Mouse (Mus musculus) E14TG2a.4 (cell line): ENCODE results near the gene Ndst2.

Source experiments
- H3K27me3 ChIP-seq: 2 replicates; pipeline ENCODE4 v1.6.1; 2014; ENCODE audit warnings: low read length, control low read depth; ENCODE audit not compliant: insufficient read depth
- H3K36me3 ChIP-seq: 2 replicates; pipeline ENCODE4 v1.6.1; 2014; ENCODE audit warnings: low read length, control low read depth; ENCODE audit not compliant: insufficient read depth
- H3K4me1 ChIP-seq: replicated peaks from 2 replicates; pipeline ENCODE4 v1.6.1; 2014; ENCODE audit warnings: low read depth, low read length, control low read depth
- H3K4me3 ChIP-seq: replicated peaks from 2 replicates; pipeline ENCODE4 v1.5.1; 2014; ENCODE audit warnings: mild to moderate bottlenecking, low read length
- H3K9me3 ChIP-seq: 2 replicates; pipeline ENCODE4 v1.6.1; 2014; ENCODE audit warnings: low read length, control low read depth
- CTCF ChIP-seq: conservative IDR thresholded peaks from 2 replicates; pipeline ENCODE4 v1.5.1; 2014; ENCODE audit warnings: low read length
- NANOG ChIP-seq: IDR thresholded peaks from 2 replicates; pipeline ENCODE4 v1.6.1; 2014; ENCODE audit warnings: borderline replicate concordance, low read length, mixed read lengths
- POU5F1 ChIP-seq: IDR thresholded peaks from 2 replicates; pipeline ENCODE4 v1.6.1; 2014; ENCODE audit warnings: low read length, borderline replicate concordance

Gene Ndst2

DNA sequence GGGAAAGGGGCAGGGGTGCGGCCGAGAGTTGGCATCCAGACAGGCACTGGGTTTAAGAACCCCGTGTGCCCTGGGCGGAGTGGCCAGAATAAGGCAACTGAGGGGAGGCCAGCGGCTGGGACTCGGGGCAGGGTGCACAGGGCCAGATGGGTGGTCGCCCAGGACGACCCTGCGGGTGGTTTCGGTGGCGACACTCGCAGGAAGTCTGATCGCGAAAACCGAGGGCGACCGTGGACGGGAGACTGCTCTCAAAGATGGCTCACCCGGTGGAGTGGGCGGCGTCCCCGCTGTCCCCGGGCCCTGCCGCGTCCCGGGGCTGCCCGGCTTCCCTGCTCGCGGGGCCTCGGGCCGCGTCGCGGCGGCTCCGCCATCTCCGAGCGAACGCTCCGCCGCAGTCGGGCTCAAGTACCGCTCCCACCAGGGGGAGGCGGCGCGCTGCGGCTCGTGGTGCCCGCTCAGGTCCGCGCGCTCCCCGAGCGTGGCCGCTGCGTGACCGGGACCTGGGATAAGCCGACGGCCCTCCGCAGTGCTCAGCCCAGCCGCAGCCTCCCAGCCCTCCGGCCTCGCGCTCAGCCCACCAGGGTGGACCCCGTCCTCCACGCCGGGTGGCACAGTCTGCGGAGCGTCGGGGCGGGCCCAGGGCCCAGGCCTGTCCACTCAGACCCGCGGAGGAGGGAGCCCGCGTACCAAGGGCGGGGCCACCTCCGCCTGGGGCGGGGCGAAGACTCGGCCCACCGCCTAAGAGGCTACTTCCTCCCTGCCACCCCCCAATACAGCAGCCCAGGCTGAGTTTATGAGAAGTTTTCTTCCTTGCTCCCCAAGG is at the start of gene Ndst2:
Ndst2 (minus strand) TSS at position 611 of the 823 bp plus-strand sequence.
- H3K36me3 ChIP-seq, result peaks cover 30% of the 10 kb centered on the region
- no peaks in the 10 kb centered on the region for H3K9me3 ChIP-seq
- peak within 1 kb of the TSS; percentile 88 for H3K4me3 ChIP-seq
- peaks cover 49% of the 10 kb centered on the region for H3K27me3 ChIP-seq
- no peak for TF ChIP-seq POU5F1
- TF ChIP-seq CTCF, result no peak
- no peak for TF ChIP-seq NANOG
- H3K4me1 ChIP-seq, result peaks cover 50% of the 10 kb centered on the region

DNA sequence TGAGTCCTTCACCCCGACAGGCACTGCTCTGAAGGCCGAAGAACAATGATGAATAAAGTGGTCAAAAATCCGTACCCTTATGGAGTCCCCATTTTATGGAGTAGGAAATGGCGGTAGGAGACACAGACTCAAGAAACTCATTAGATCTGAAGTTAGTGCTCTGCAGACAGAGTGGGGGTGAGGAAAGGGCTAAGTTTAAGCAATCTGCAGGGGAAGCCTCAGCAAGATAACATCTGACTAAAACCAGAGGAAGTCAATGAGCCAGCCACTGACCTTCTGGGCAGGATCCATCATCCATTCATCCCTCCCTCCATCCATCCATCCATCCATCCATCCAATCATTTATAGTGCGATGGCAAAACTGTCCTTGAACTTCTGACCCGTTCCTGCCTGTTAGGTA is 49.2 kb upstream of the Ndst2 start:
- no peaks in the 10 kb centered on the region for H3K9me3 ChIP-seq
- TF ChIP-seq NANOG (no peak), CTCF (no peak), POU5F1 (no peak)
- no peak overlapping the region for H3K4me3 ChIP-seq
- peaks cover 95% of the 10 kb centered on the region for H3K36me3 ChIP-seq
- H3K4me1 ChIP-seq, result peaks cover 46% of the 10 kb centered on the region
- H3K27me3 ChIP-seq, result no peaks in the 10 kb centered on the region

DNA sequence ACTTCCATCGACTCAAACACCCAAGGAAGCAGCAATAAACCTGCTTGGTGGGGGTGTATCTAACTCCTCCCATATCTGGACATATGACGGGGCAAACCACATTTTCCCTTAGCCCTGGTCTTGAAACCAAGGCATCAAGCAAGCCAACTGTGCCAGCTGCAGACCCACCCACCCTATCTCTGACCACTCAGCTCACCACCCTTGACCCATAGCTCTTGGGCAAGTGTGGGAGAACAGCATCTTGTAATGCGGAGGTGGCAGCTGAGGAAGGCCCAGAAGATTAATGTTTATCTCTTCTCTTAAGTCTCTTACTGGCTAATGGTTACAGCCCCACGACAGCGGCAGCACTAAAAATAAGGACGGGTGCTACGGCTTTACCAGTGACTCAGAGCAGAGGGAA is 48.5 kb upstream of the Ndst2 start:
- Histone ChIP-seq H3K27me3 (no peaks in the 10 kb centered on the region), H3K4me1 (peaks cover 40% of the 10 kb centered on the region), H3K4me3 (no peak overlapping the region), H3K9me3 (no peaks in the 10 kb centered on the region), H3K36me3 (peaks cover 95% of the 10 kb centered on the region)
- TF ChIP-seq POU5F1, result no peak
- TF ChIP-seq NANOG, result no peak
- no peak for TF ChIP-seq CTCF

DNA sequence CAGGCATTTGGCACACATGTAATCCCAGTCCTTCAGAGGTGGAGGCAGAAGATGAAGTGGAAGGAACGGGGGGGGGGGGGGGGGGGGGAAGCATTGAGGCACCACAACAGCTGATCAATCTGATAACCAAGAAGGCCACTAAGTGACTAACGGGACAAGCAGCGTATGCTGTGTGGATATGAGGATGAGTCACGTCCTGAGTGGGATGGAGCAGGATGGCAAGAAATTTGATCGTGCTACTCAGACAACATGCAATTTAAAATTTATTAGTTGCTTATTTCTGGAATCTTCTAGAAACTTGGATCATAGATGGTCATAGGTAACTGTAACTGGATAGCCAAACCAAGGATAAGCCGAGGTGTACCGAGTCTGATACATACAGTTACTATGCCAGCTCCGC is 45.9 kb upstream of the Ndst2 start:
- TF ChIP-seq NANOG, result no peak
- TF ChIP-seq POU5F1, result no peak
- no peak for TF ChIP-seq CTCF
- no peaks in the 10 kb centered on the region for H3K27me3 ChIP-seq
- H3K36me3 ChIP-seq, result peaks cover 88% of the 10 kb centered on the region
- H3K9me3 ChIP-seq, result no peaks in the 10 kb centered on the region
- H3K4me3 ChIP-seq, result no peak overlapping the region
- H3K4me1 ChIP-seq, result peaks cover 32% of the 10 kb centered on the region

DNA sequence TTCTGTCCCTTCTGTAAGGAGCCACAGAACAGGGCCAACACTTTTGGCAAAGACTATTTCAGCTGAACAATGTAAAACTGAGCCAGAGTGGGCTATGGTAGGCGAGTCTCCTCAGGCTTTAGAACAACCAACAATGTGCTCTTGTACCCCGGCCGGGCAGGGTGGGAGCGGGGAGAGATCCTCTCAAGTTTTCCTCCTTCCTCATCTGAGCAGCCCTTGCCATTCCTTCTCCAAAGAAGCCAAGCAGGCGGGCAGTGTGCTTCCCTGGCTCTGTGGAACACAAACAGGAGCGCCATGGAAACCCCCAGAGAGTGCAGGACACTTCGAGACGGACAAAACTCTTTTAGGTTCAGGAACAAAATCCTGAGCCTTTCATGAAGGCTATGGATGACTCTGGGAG is 44.1 kb upstream of the Ndst2 start:
- Histone ChIP-seq H3K27me3 (no peaks in the 10 kb centered on the region), H3K9me3 (no peaks in the 10 kb centered on the region), H3K36me3 (peaks cover 71% of the 10 kb centered on the region), H3K4me3 (no peak overlapping the region), H3K4me1 (peaks cover 40% of the 10 kb centered on the region)
- TF ChIP-seq CTCF (no peak), POU5F1 (no peak), NANOG (no peak)

DNA sequence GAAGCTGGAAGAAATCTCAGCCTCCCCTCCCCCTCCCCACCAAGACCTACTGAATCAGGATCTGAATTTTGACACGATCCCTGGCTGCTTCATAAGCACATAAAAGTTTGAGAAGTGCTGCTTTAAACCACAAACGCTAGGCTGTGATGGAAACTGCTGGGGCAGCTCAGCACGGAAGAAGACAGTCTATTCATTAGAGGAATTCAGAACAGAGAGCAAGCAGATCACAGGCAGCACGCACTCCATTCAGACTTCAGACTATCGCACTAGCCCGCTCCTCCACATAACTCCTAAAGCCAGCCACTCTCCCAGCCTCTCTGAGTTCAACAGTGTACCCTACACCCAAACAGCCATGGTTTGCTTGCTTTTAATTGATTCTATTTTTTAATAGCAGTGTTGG is 41.3 kb upstream of the Ndst2 start:
- Histone ChIP-seq H3K27me3 (no peaks in the 10 kb centered on the region), H3K36me3 (peaks cover 56% of the 10 kb centered on the region), H3K4me1 (peaks cover 39% of the 10 kb centered on the region), H3K4me3 (no peak overlapping the region), H3K9me3 (no peaks in the 10 kb centered on the region)
- TF ChIP-seq POU5F1, result no peak
- TF ChIP-seq CTCF, result no peak
- TF ChIP-seq NANOG, result no peak

DNA sequence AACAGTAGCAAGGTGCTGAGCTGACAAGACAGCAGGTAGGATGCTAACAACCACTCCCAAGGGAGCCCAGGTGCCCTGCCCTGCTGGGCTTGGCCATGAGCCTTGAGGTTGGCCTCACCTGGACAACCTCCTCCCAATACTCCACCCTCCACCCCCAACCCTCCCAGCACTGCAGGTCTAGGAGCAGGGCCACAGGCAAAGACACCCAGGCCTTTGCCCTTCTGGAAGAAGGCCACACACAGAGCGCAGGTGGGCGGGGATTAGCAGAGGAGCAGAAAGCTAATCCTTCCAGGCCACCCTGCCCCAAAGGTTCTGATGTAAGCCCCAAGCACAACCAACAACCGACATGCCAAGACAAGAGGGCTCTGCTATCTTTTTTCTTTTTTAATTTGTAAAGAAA is 39.0 kb upstream of the Ndst2 start:
- no peaks in the 10 kb centered on the region for H3K9me3 ChIP-seq
- TF ChIP-seq NANOG (no peak), POU5F1 (no peak), CTCF (no peak)
- H3K4me3 ChIP-seq, result no peak overlapping the region

DNA sequence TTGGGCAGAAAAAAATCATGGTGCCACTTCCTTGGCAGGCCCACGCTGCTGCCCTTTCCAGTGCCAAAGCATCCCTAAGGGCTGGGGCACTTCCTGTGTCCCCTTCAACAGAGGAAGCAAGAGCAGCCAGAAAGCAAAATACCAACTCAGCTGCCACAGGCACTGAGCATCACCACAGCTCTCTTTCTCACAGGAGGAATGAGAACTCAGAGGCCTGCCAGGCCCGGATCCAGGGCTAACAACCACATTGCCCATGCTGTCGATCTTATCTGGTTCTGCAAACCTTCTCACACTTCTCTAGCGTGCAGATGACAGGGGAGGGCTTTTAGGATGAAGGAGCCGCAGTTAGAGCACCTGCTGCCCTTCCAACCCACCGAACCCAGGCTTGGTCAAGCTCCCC is 38.4 kb upstream of the Ndst2 start:
- Histone ChIP-seq H3K9me3 (no peaks in the 10 kb centered on the region), H3K4me3 (no peak overlapping the region)

More for the DNA sequence above, 39.0 kb upstream of the Ndst2 start:
- peaks cover 39% of the 10 kb centered on the region for H3K4me1 ChIP-seq
- peaks cover 51% of the 10 kb centered on the region for H3K36me3 ChIP-seq
- no peaks in the 10 kb centered on the region for H3K27me3 ChIP-seq

More for the DNA sequence above, 38.4 kb upstream of the Ndst2 start:
- H3K36me3 ChIP-seq, result peaks cover 51% of the 10 kb centered on the region
- no peaks in the 10 kb centered on the region for H3K27me3 ChIP-seq
- TF ChIP-seq NANOG (no peak), CTCF (no peak), POU5F1 (no peak)
- H3K4me1 ChIP-seq, result peaks cover 39% of the 10 kb centered on the region
